Mouse (Mus musculus) heart, postnatal 36 days (tissue): Measurements from ENCODE around the gene Nipbl. TPM values are rescaled to one million over a fixed set of nuclear protein-coding genes. Genes with fewer than 3 reads are reported as not detected.
"Not testable (repeated sequence)": the region's sequence is repeated elsewhere in the genome, so short reads cannot be mapped to it uniquely, and the experiment has no call there.

Experiments used
- DNase-seq, 2 experiments: peaks; one replicate each; pipeline ENCODE4 v3.0.0; 2021 to 2022
- intact Hi-C: fragments of 180-260 bp; cut with DNase I; formaldehyde crosslinking; loops from one replicate; pipeline ENCODE4 v1.15.1; 2025
- total RNA-seq, 2 experiments: library from RNA; stranded (reverse); gene quantifications; 2 replicates each; pipeline ENCODE4 v1.2.3; 2021

Gene Nipbl
- total RNA-seq, result 10 to 100 TPM; 29.8 to 30.9 TPM

DNA sequence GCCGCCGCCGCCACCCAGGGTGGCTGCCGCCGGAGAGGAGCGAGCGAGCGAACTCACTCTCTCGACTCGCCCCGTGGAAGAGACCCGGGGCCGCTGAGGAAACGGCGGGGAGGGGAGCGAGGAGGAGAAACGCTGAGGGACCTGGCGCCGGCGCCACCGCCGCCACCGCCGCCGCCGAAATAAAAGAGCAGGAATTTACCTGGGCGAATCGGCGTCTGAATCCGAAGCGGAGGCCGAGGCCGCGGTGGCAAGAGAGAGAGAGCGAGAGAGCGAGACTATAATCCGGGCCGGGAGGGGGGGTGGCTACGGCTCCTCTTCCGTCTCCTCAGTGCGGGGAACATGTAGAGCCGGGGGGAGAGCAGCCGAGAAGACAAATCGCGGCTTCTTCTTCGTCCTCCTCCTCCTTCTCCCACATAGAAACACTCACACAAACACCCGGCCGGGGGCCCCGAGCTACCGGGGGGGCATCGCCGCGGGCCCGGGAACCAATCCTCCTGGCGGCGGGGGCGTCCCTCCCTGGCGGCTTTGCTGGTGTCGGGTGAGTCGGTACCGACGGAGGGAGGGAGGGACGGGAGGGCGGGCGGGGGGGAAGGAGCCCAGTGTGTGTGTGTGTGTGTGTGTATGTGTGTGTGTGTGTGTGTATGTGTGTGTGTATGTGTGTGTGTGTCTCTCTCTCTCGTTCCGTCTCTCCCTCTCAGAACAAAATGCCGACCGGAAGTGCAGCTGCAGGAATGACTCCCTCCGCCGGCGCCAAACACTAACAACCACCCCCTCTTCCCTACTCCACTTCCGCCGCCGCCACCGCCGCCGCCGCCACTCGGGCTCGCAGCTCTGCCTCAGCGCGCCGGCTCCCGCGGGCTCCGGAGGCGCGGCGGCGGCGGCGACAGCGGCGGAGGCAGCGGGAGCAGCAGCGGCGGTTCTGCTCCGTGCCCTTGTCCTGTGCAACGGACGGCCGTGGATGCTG, at the start of gene Nipbl:
Gene Nipbl, minus strand, starts transcription at position 538 of the 964 bp plus-strand sequence.
- intact Hi-C loops, result loop anchor here (2.0 to 10.0 kb wide), 2 partner anchors 61 to 339 kb away; partner anchors contain the start of gene Nup155
- DNase-seq, result peak; percentile 87 to 90

DNA sequence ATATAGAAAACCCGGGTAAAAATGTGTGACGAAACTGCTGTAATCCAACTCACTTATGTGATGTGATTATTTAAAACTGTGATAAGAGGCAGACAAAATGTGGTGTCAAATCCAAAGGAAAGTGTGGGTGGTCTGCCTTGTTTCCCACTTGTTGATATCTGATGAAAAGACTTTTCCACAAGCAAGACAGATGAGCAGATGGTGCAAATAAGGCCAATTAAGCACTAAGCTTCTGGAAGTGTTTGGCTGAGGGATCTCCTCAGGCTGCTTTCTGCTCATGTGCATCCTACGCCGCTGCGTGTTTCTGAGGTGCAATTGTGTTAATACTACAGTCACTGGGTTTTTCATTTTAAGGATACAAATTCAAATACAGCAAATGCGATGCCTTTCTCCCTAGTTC, 41.0 kb upstream of the Nipbl start:
- no peak for DNase-seq
- intact Hi-C loops, result no loop called here

DNA sequence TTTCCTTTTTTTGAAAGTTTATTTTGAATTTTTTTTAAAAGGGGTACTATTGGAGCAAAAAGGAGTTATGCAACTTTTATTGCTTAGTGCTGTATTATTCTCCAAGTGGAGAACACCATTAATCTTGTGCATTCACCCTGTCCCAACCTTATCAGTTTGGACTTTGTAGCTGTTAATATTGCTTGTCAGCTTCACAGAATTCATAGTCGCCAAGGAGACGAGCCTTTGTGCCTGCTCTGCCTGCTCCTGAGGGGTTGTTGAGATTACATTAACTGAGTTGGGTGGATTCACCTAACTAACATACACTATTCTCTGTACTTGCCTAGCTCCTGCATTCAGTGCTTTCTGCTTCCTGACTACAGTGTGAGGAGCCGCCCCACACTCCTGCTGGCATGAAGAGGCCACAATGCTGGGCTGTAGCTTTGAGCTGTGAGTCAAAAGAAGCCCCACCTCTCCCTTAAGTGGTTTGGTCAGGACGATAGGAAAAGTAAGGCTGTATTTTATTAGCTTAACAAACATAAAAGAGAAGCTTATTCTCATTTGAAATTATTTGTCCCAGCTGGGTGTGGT, 24.8 kb upstream of the Nipbl start:
- DNase-seq, result no peak
- intact Hi-C loops, result no loop called here

DNA sequence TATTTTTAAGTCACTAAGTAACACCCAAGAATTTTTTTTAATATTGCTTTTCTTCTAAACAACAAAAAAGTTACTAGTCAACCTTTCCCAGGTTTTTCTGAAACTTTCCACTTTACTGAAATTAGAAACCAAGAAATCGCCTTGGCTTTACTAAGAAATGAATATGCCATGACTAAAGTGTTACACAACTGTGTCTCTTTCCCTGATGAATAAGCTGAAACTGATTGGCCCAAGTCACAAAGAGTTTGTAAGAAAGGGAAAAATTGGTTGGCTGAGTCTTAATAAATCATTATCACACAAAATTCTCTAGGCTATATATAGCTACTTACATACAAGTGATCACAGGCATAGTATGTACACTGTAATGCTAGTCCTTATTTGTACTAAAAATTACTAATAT, 19.3 kb upstream of the Nipbl start:
- no peak for DNase-seq
- intact Hi-C loops, result no loop called here

DNA sequence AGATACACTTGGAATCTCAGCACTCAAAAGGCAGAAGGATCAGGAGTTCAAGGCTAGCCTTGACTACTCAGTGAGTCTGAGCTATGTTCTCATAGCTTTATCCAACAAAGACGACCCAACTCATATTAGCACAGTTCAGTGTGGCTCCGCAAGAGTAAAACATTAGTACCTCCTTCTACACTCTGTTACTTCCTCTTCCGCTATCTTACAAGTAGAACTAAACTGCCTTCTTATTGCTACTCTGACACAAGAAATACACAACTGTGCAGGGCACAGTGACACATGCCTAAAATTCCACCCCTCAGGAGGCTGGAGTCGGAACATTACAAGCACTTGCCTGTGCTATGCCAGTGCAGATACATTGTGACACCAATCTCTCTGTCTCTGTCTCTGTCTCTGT, 18.5 kb upstream of the Nipbl start:
- no peak for DNase-seq
- intact Hi-C loops, result no loop called here

- intact Hi-C loops, result no loop called here
- no peak for DNase-seq
Observed at GRCm38 (mm10) chr15:8460871-8461270, 16.6 kb upstream of the Nipbl start.

DNA sequence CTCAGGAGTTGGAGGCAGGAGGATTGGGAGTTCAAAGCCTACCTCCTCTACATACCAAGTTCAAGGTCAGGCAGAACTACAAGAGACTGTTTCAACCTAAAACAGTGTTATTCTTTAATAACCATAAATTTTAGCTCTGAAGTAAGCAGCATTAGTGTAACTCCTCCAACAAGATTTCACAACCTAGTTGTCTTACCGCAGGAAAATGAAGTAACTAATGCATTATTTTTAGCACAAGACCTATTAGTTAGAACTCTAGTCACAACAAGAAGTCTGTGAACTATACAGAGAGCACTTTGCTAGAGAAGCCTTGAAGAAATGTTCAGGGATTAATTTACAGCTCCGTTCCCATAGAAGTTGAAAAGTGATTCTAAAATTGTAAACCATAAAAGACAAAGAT, 15.7 kb upstream of the Nipbl start:
- intact Hi-C loops, result no loop called here
- DNase-seq, result no peak

GRCm38 (mm10) chr15:8456223-8456622, 12.0 kb upstream of the Nipbl start:
- intact Hi-C loops, DNase-seq: not testable (repeated sequence)

DNA sequence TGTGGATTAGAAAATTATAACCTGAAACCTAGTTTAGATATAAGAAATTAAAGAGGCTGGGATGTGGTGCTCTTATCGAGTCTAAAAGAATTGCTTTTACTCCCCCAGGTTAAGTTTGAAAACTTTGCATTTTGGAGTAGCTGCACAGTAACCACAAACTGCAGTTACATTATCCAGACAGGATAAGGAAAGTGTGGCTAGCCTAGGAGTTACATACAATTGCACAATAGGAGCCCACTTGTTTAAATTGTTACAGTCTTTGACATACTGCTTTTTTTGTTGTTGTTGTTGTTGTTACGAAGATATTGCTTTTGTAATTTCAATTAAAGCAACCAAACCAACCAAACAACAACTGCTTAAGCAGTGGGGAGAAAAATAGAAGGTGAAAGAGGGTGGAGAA, 11.2 kb upstream of the Nipbl start:
- DNase-seq, result no peak
- intact Hi-C loops, result no loop called here

DNA sequence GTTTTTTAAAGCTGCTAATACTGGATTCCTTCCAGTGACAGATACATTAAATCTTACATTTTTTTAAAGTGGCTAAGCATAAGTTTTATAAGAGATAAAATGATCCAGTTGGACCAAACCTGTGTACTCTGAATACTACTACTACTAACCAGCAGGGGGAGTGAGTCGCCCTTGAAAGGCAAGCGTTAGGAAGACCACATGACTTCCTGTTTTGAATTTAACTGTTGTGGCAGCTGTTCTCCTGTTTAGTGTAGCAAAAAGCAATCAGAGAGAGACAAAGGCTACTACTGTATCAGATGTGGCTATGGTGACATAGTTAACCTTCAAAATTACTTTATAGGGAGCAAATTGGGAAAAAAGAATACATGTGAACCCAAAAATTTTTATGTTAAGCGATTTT, 6.8 kb upstream of the Nipbl start:
- intact Hi-C loops, result loop anchor here (1.0 kb wide), 1 partner anchor 139 kb away; no protein-coding TSS in a partner anchor
- DNase-seq, result peak in 1 of 2 experiments; percentile 15

DNA sequence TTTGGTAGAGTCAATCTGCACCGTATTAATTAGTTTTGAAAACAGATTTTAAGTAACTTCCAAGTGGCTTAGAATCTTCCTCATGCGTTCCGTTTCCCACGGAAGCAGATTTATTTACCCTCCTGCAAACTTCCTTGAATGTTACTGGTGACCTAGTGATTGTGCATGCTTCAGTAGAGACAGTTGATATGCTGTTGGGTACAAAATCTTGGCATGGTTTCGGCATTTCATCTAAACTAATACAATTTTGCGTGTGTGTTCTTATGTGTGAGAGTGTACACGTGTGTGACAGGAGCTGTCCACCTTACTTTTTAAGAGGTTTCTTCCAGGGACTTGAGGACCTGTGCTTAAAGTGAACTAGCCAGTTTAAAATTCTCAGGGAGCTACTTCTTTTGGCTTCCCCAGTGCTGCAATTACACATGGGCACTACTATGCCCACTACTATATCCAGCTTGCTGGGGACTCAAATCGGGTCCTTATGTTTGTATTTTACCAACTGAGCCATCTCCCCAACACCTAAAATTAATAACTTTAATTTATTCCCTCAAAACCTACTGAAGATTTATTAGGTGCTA, 3.0 kb upstream of the Nipbl start:
- no peak for DNase-seq
- intact Hi-C loops, result loop anchor here (5.0 to 10.0 kb wide), 2 partner anchors 120 to 342 kb away; partner anchors contain the start of gene Nup155

GRCm38 (mm10) chr15:8446435-8446834, 2.2 kb upstream of the Nipbl start:
- intact Hi-C loops, result loop anchor here (5.0 to 10.0 kb wide), 2 partner anchors 121 to 342 kb away; partner anchors contain the start of gene Nup155
- DNase-seq, result no peak

GRCm38 (mm10) chr15:8445951-8446419, 1.7 kb upstream of the Nipbl start:
- peak; percentile 29 to 31 for DNase-seq
- intact Hi-C loops, result loop anchor here (2.0 to 10.0 kb wide), 3 partner anchors 63 to 341 kb away; partner anchors contain the start of gene Nup155

- DNase-seq, result peak; percentile 74 to 75
- intact Hi-C loops, result loop anchor here (2.0 to 10.0 kb wide), 3 partner anchors 62 to 340 kb away; partner anchors contain the start of gene Nup155
Observed at GRCm38 (mm10) chr15:8444890-8445597, 781 bp upstream of the Nipbl start.

DNA sequence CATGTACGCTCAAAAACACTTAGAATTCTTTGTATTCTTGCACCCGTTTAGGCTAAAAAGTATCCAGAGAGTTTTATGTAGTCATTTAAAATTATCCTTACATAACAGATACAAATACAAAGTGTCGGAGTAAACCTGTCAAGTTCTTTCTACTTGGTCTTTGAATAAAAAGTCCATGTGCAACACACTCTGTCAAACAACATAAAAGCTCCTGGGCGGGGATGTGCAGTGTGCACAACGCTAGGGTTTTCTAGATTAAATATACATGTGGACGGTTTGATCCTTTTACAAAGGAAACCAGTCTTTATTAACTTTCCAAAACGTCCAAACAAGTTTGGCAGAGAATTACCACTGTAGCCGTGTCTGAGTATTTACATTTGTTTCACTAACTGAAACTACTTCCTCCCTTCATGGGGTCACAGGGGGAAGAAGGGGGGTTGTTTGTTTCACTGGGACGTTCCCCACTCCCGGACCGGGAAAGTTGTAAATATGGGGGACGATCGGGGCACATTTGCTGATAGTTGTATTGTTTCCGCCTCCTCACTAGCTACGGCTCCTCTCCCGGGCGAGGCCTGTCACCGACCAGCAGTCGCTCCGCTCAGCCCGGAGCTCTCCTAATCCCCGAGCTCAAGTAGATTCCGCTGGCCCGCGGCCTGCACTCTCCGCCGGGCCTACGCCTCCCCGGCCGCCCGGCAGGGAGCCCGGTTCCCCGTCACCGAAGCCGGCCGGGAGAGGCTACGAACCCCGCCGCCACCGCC, 916 bp downstream of the Nipbl start:
- intact Hi-C loops, result loop anchor here (10.0 kb wide), 1 partner anchor 339 kb away; the partner anchor contains the start of gene Nup155
- DNase-seq, result peak; percentile 74 to 82

DNA sequence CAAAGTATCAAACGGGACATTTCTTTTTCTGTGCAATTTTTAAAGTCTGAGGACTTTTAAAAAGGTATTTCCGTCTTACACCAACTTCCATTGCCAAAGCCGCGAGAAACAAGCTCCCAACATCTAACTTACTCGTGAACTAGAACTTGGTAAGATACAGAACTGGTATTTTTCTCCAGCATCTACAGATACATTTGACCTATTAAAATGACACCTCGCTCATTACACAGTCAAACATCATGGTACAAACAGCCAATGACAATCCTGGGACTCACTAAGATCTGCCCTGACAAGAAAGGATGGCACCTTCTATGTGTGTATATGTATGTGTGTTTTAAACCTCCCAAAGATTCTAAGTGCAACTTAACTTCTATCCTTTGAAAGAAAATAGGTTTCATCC, 1.5 kb downstream of the Nipbl start:
- no peak for DNase-seq
- intact Hi-C loops, result loop anchor here (10.0 kb wide), 1 partner anchor 338 kb away; the partner anchor contains the start of gene Nup155

- peak in 1 of 2 experiments; percentile 17 for DNase-seq
- intact Hi-C loops, result loop anchor here (10.0 kb wide), 1 partner anchor 337 kb away; the partner anchor contains the start of gene Nup155
Observed at GRCm38 (mm10) chr15:8442156-8442555, 2.1 kb downstream of the Nipbl start.

GRCm38 (mm10) chr15:8433239-8433947, 10.9 kb downstream of the Nipbl start:
- intact Hi-C loops, result no loop called here
- DNase-seq, result no peak

DNA sequence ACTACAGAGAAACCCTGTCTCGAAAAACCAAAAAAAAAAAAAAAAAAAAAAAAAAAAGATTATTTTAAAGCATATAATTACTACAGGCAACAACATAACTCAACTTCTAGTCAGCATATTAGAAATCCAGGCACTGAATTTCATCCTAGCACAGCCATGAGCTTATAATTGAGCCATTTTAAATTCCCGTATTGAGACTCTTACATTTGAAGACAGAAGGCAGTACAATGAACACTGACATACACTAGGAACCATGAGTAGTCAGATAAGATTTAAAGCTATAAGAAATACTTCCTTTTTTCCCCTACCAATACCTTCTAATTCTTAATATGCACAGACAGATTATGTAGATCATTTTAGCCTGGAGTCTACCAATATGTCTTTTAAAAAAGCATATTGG, 11.7 kb downstream of the Nipbl start:
- intact Hi-C loops, result no loop called here
- DNase-seq, result no peak
